Mouse (Mus musculus): Measurements from ENCODE around the gene Olfr69. TPM values are rescaled to one million over a fixed set of nuclear protein-coding genes. Genes with fewer than 3 reads are reported as not detected.
"Not testable (repeated sequence)": the region's sequence is repeated elsewhere in the genome, so short reads cannot be mapped to it uniquely, and the experiment has no call there.

Gene Olfr69
- polyA plus RNA-seq, 1 experiment from 2014 or later: not detected

- 49% methylated on average over 3 of the region's 4 CpGs for WGBS
- not testable (repeated sequence) for H3K4me1 ChIP-seq (ENCODE audit: control insufficient read depth in 2 of 2, insufficient read depth in 2 of 2, low read length in 2 of 2); H3K27me3 ChIP-seq (ENCODE audit: control insufficient read depth, insufficient read depth, low read length); H3K27ac ChIP-seq (replicated peaks in 1 of 2; ENCODE audit: control insufficient read depth in 1 of 2, insufficient read depth in 1 of 2, low read depth in 2 of 2, low read length in 2 of 2); H3K9ac ChIP-seq (ENCODE audit: low read length); H3K36me3 ChIP-seq (ENCODE audit: control insufficient read depth, insufficient read depth, low read length); H3K9me3 ChIP-seq (ENCODE audit: control insufficient read depth, low read length); ATAC-seq (ENCODE audit: insufficient number of reproducible peaks, insufficient read depth, low FRiP score, low read depth); H3K4me2 ChIP-seq (ENCODE audit: low read length); H3K4me3 ChIP-seq (ENCODE audit: control insufficient read depth in 1 of 2, insufficient read depth in 1 of 2, low read depth in 1 of 2, low read length in 2 of 2)
Measured at GRCm38 (mm10) chr7:103777652-103778051, 6.3 kb upstream of the Olfr69 start.

- not testable (repeated sequence) for ATAC-seq (ENCODE audit: insufficient number of reproducible peaks, insufficient read depth, low FRiP score, low read depth); H3K9ac ChIP-seq (ENCODE audit: low read length); H3K4me1 ChIP-seq (ENCODE audit: control insufficient read depth in 2 of 2, insufficient read depth in 2 of 2, low read length in 2 of 2); H3K27ac ChIP-seq (replicated peaks in 1 of 2; ENCODE audit: control insufficient read depth in 1 of 2, insufficient read depth in 1 of 2, low read depth in 2 of 2, low read length in 2 of 2); H3K4me2 ChIP-seq (ENCODE audit: low read length); H3K27me3 ChIP-seq (ENCODE audit: control insufficient read depth, insufficient read depth, low read length); H3K36me3 ChIP-seq (ENCODE audit: control insufficient read depth, insufficient read depth, low read length); H3K4me3 ChIP-seq (ENCODE audit: control insufficient read depth in 1 of 2, insufficient read depth in 1 of 2, low read depth in 1 of 2, low read length in 2 of 2); H3K9me3 ChIP-seq (ENCODE audit: control insufficient read depth, low read length)
- 82% methylated on average over 6 of the region's 6 CpGs for WGBS
Measured at GRCm38 (mm10) chr7:103767687-103768086, 3.7 kb downstream of the Olfr69 start.

DNA sequence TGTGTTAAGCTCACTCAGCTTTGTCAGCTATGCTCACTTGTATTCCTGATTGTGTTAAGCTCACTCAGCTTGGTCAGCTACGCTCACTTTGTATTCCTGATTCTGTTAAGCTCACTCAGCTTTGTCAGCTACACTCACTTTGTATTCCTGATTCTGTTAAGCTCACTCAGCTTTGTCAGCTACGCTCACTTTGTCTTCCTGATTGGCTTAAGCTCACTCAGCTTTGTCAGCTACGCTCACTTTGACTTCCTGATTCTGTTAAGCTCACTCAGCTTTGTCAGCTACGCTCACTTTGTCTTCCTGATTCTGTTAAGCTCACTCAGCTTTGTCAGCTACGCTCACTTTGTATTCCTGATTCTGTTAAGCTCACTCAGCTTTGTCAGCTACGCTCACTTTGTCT lies 9.2 kb downstream of the Olfr69 start:
- H3K27me3 ChIP-seq (ENCODE audit: control insufficient read depth, insufficient read depth, low read length); H3K27ac ChIP-seq (replicated peaks in 1 of 2; ENCODE audit: control insufficient read depth in 1 of 2, insufficient read depth in 1 of 2, low read depth in 2 of 2, low read length in 2 of 2); H3K4me3 ChIP-seq (ENCODE audit: control insufficient read depth in 1 of 2, insufficient read depth in 1 of 2, low read depth in 1 of 2, low read length in 2 of 2); H3K9ac ChIP-seq (ENCODE audit: low read length); H3K36me3 ChIP-seq (ENCODE audit: control insufficient read depth, insufficient read depth, low read length); ATAC-seq (ENCODE audit: insufficient number of reproducible peaks, insufficient read depth, low FRiP score, low read depth); H3K9me3 ChIP-seq (ENCODE audit: control insufficient read depth, low read length); H3K4me1 ChIP-seq (ENCODE audit: control insufficient read depth in 2 of 2, insufficient read depth in 2 of 2, low read length in 2 of 2); H3K4me2 ChIP-seq (ENCODE audit: low read length): not testable (repeated sequence)
- 77% methylated on average over 6 of the region's 6 CpGs for WGBS

DNA sequence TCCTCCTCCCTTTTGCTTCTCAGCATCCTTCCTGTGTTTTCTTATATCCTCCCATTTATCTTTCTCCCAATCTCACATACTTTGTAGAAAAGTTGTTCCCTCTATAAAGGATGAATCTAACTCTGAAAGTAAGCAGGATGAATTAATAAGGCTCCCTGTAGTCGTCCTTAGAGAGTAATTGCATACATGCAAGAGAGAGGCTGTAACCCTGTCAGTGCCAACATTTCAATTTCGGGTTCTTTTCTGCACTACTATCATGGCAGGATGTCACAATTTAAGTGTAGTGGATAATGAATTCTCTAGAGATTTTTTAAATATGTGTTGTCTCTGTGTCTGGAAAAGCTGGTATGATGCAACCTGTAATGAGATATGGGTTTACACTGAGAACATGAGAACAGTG lies 14.2 kb downstream of the Olfr69 start, which contains the start of gene Olfr630:
Olfr630 (minus strand) TSS at position 101 of the 400 bp plus-strand sequence.
- H3K36me3 ChIP-seq (ENCODE audit: control insufficient read depth, insufficient read depth, low read length): no peaks in the 10 kb centered on the region
- no peak within 1 kb of the TSS for H3K9ac ChIP-seq (ENCODE audit: low read length)
- H3K27me3 ChIP-seq (ENCODE audit: control insufficient read depth, insufficient read depth, low read length): no peaks in the 10 kb centered on the region
- H3K9me3 ChIP-seq (ENCODE audit: control insufficient read depth, low read length): no peaks in the 10 kb centered on the region
- no peak for ATAC-seq (ENCODE audit: insufficient number of reproducible peaks, insufficient read depth, low FRiP score, low read depth)
- no peak within 1 kb of the TSS for H3K4me3 ChIP-seq (ENCODE audit: control insufficient read depth in 1 of 2, insufficient read depth in 1 of 2, low read depth in 1 of 2, low read length in 2 of 2)
- H3K4me1 ChIP-seq (ENCODE audit: control insufficient read depth in 2 of 2, insufficient read depth in 2 of 2, low read length in 2 of 2): no peaks in the 10 kb centered on the region
- 34% methylated on average over 2 of the region's 2 CpGs for WGBS
- H3K27ac ChIP-seq (replicated peaks in 1 of 2; ENCODE audit: control insufficient read depth in 1 of 2, insufficient read depth in 1 of 2, low read depth in 2 of 2, low read length in 2 of 2): no peak within 1 kb of the TSS
- H3K4me2 ChIP-seq (ENCODE audit: low read length): no peak within 1 kb of the TSS

- Histone ChIP-seq H3K36me3 (ENCODE audit: control insufficient read depth, insufficient read depth, low read length) (no peaks in the 10 kb centered on the region), H3K9ac (ENCODE audit: low read length) (no peak within 1 kb of the TSS), H3K27me3 (ENCODE audit: control insufficient read depth, insufficient read depth, low read length) (no peaks in the 10 kb centered on the region), H3K4me1 (ENCODE audit: control insufficient read depth in 2 of 2, insufficient read depth in 2 of 2, low read length in 2 of 2) (no peaks in the 10 kb centered on the region), H3K9me3 (ENCODE audit: control insufficient read depth, low read length) (no peaks in the 10 kb centered on the region), H3K4me3 (ENCODE audit: control insufficient read depth in 1 of 2, insufficient read depth in 1 of 2, low read depth in 1 of 2, low read length in 2 of 2) (no peak within 1 kb of the TSS), H3K4me2 (ENCODE audit: low read length) (no peak within 1 kb of the TSS), H3K27ac (replicated peaks in 1 of 2; ENCODE audit: control insufficient read depth in 1 of 2, insufficient read depth in 1 of 2, low read depth in 2 of 2, low read length in 2 of 2) (no peak within 1 kb of the TSS)
- ATAC-seq (ENCODE audit: insufficient number of reproducible peaks, insufficient read depth, low FRiP score, low read depth): no peak
- WGBS: 73% methylated on average over 2 of the region's 2 CpGs
Measured at GRCm38 (mm10) chr7:103744843-103745242, 26.6 kb downstream of the Olfr69 start, which contains the start of gene Olfr629. Olfr629 (minus strand) TSS chr7:103744943.

GRCm38 (mm10) chr7:103730074-103730473 lies 41.3 kb downstream of the Olfr69 start, which contains the start of gene Olfr628:
Olfr628 (plus strand) TSS chr7:103730374.
- Histone ChIP-seq H3K4me1 (ENCODE audit: control insufficient read depth in 2 of 2, insufficient read depth in 2 of 2, low read length in 2 of 2) (no peaks in the 10 kb centered on the region), H3K4me2 (ENCODE audit: low read length) (no peak within 1 kb of the TSS), H3K36me3 (ENCODE audit: control insufficient read depth, insufficient read depth, low read length) (no peaks in the 10 kb centered on the region), H3K9me3 (ENCODE audit: control insufficient read depth, low read length) (no peaks in the 10 kb centered on the region), H3K27me3 (ENCODE audit: control insufficient read depth, insufficient read depth, low read length) (no peaks in the 10 kb centered on the region), H3K9ac (ENCODE audit: low read length) (no peak within 1 kb of the TSS), H3K4me3 (ENCODE audit: control insufficient read depth in 1 of 2, insufficient read depth in 1 of 2, low read depth in 1 of 2, low read length in 2 of 2) (no peak within 1 kb of the TSS), H3K27ac (replicated peaks in 1 of 2; ENCODE audit: control insufficient read depth in 1 of 2, insufficient read depth in 1 of 2, low read depth in 2 of 2, low read length in 2 of 2) (no peak within 1 kb of the TSS)
- 88% methylated on average over 1 of the region's 1 CpGs for WGBS
- ATAC-seq (ENCODE audit: insufficient number of reproducible peaks, insufficient read depth, low FRiP score, low read depth): no peak

- H3K9ac ChIP-seq (ENCODE audit: low read length); ATAC-seq (ENCODE audit: insufficient number of reproducible peaks, insufficient read depth, low FRiP score, low read depth); H3K27me3 ChIP-seq (ENCODE audit: control insufficient read depth, insufficient read depth, low read length); H3K4me2 ChIP-seq (ENCODE audit: low read length); H3K9me3 ChIP-seq (ENCODE audit: control insufficient read depth, low read length); H3K27ac ChIP-seq (replicated peaks in 1 of 2; ENCODE audit: control insufficient read depth in 1 of 2, insufficient read depth in 1 of 2, low read depth in 2 of 2, low read length in 2 of 2); H3K4me3 ChIP-seq (ENCODE audit: control insufficient read depth in 1 of 2, insufficient read depth in 1 of 2, low read depth in 1 of 2, low read length in 2 of 2); H3K36me3 ChIP-seq (ENCODE audit: control insufficient read depth, insufficient read depth, low read length); H3K4me1 ChIP-seq (ENCODE audit: control insufficient read depth in 2 of 2, insufficient read depth in 2 of 2, low read length in 2 of 2): not testable (repeated sequence)
- 100% methylated on average over 1 of the region's 1 CpGs for WGBS
Measured at GRCm38 (mm10) chr7:103716398-103716797, 55.0 kb downstream of the Olfr69 start.
